Mouse (Mus musculus) sigmoid colon, adult 10 weeks (tissue): ENCODE results near the gene Vmn2r68. TPM values are rescaled to one million over a fixed set of nuclear protein-coding genes. Genes with fewer than 3 reads are reported as not detected.

Source experiments
- polyA plus RNA-seq: library from polyadenylated mRNA; stranded (reverse); fragments of 350-450 nt; fragmentation: Illumina TruSeq; extraction: RNeasy Lipid Tissue Mini Kit (QIAGEN cat#74804); gene quantifications from one replicate; pipeline ENCODE4 v1.2.3, GENCODE M21; 2014; ENCODE audit warnings: low read depth, low replicate concordance

The Vmn2r68 gene
- polyA plus RNA-seq, result not detected

GRCm38 (mm10) chr7:85237683-85238082 is at the start of gene Vmn2r68:
Vmn2r68 (minus strand) TSS chr7:85237783.

Other genes with a start within 250 kb of the Vmn2r68 start
- not detected for gene Vmn2r66, start 225.5 kb downstream of the Vmn2r68 start, polyA plus RNA-seq
- gene Vmn2r67, start 81.8 kb downstream of the Vmn2r68 start, polyA plus RNA-seq, result not detected
- not detected for gene Vmn2r69, start 178.1 kb upstream of the Vmn2r68 start, polyA plus RNA-seq